Mouse (Mus musculus) mouse trophoblast stem cell (cell line): ENCODE measurements around the gene Snrnp200.
"Not testable (repeated sequence)": the region's sequence is repeated elsewhere in the genome, so short reads cannot be mapped to it uniquely, and the experiment has no call there.

ENCODE experiments used
- in situ Hi-C, 2 experiments: fragments of 300-500 bp; cut with MseI, MboI; formaldehyde crosslinking; loops; 2 replicates in 1 of 2; 3 replicates in 1 of 2; pipeline ENCODE4 v1.15.1; 2025

The Snrnp200 gene

GRCm38 (mm10) chr2:127252787-127253186 is 44.6 kb downstream of the Snrnp200 start:
- in situ Hi-C loops, result no loop called here

DNA sequence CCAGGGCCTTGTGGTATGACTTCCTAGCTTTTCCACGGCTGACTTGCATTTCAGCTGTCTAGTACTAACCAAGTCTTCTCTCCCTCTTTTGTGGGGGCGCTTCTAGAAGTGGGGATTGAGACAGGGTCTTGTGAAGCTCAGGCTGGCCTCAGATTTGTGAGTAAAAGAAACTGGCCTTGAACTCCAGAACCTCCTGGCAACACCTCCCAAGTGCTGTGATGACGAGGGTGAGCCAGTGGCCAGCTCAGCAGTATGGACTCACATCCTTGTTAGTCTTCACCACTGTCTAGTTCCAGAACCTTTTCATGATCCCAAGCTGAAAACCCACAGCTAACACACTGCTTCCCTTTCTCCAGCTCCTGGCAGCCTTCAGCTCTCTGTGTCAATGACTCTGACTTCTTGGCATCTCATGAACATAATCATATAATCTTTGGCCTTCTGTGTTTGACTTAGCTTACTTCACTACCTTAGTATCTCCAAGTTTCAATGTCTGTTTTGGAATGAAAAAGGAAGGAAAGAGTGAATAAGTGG is 46.5 kb downstream of the Snrnp200 start:
- in situ Hi-C loops, result no loop called here

DNA sequence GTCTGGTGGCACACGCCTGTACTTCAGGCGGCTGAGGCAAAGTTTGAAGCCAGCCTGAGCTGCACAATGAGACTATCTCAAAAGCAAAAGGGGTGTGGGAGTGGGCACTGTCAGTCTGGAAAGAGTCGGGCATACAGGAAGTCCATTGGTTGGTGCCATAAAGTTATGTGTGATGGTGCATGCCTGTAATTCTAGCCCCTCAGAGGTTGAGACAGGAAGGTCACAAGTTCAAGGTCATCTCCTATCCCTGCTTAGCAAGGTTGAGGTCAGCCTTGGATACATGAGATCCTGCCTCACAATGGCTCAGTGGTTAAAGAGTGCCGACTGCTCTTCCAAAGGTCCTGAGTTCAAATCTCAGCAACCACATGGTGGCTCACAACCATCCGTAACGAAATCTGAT is 47.1 kb downstream of the Snrnp200 start:
- in situ Hi-C loops, result no loop called here

GRCm38 (mm10) chr2:127259340-127259739 is 51.2 kb downstream of the Snrnp200 start:
- in situ Hi-C loops, result no loop called here

DNA sequence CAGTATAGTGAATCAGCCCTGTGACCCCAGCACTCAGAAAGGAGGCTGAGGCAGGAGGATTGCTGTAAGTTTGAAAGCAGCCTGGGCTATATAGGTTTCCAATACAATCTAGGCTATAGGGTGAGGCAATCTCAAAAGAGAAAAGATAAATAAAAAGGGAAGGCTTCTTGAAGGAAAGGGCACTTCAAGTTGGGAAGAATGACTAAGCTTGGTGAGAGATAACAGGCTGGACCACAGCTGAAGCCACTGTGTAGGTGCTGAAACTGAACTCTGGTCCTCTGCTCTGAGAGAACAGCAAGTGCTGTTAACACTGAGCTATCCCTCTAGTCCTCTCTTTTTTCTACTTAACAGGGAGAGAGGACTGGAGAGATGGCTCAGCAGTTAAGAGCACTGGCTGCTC is 54.3 kb downstream of the Snrnp200 start:
- in situ Hi-C loops, result no loop called here

DNA sequence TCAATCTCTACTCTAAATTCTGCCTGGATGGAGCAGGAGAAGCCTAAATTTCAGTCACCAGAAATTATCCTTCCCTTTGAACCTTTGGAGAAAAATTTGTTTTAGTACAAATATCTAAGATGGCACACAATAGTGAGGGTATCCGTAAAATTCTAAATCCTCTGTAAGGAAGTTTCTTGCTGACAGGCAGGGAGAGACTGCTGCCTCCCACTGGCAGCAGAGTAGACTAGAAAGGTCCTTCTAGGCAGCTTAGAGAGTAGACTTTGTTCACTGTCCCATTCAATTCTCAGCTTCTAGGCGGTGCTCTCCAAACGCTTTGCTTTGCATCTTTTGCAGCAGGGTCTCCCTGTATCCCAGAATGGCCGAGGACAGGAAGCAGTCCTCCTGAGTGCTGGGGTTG is 59.7 kb downstream of the Snrnp200 start:
- in situ Hi-C loops, result no loop called here

DNA sequence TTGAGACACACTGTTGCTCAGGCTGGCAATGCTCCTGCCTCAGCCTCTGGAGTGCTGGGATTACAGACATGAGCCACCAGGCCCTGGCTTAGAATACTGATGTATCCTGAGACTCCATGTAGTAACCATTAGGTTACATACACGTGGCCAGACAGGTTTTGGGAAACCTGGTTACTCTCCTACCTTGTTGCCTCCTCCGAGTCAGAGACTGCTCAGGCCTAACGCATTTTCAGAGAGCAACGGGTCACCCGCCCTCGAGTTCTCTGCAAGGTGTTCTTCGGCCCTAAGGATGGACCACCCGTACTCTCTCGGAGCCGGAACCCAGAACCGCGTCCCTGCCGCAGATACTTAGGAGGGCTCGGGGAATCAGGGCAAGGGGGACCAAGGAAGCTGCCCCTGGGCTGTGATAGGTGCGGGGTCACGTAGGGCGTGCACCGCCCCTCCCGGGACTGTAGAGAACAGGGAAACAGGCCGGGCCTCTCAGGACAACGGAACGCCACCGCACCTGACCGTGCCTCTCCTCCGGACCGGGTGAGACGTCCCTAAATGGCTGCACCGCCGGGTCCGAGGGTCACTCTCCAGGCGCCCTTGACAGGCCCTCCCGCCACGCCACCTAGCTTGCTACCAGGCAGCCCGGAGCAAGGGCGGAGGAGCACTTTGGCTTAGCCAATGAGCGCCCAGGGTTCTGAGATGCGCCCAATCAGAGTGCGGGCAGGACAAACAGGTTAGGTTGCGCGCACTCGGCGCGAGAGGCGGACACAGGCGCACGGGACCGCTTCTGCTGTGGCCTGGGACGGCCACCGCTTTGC is 61.5 kb downstream of the Snrnp200 start, which contains the start of gene Stard7:
Gene Stard7, plus strand, starts transcription at position 728 of the 809 bp plus-strand sequence.
- in situ Hi-C loops, result no loop called here

GRCm38 (mm10) chr2:127270300-127271041 is 62.3 kb downstream of the Snrnp200 start:
- in situ Hi-C loops, result no loop called here

- in situ Hi-C loops, result no loop called here
These were observed 62.9 kb downstream of the Snrnp200 start for GRCm38 (mm10) chr2:127271042-127271515.

GRCm38 (mm10) chr2:127272049-127272448 is 63.9 kb downstream of the Snrnp200 start:
- in situ Hi-C loops, result not testable (repeated sequence)

- in situ Hi-C loops, result no loop called here
These were observed 64.6 kb downstream of the Snrnp200 start for GRCm38 (mm10) chr2:127272806-127273205.

- in situ Hi-C loops, result no loop called here
These were observed 66.4 kb downstream of the Snrnp200 start for GRCm38 (mm10) chr2:127274590-127274989.

GRCm38 (mm10) chr2:127275551-127276320 is 67.5 kb downstream of the Snrnp200 start:
- in situ Hi-C loops, result no loop called here

- in situ Hi-C loops, result no loop called here
These were observed 70.0 kb downstream of the Snrnp200 start for GRCm38 (mm10) chr2:127278162-127278561.
